Mouse (Mus musculus) kidney, embryonic 15.5 days (tissue): ENCODE data around the gene Kit. TPM values are rescaled to one million over a fixed set of nuclear protein-coding genes. Genes with fewer than 3 reads are reported as not detected.

Experiments
- ATAC-seq: fragments of 200-750 bp; cut with Nextera tagmentation; replicated peaks from 2 replicates; pipeline ENCODE4 v1.8.0; 2017; ENCODE audit warnings: moderate TSS enrichment; ENCODE audit not compliant: low FRiP score
- H3K27ac ChIP-seq: fragments of 300-500 bp; sonication (generic); 2 replicates; pipeline ENCODE4 v1.5.1; 2015; ENCODE audit warnings: mild to moderate bottlenecking, inconsistent platforms
- H3K27me3 ChIP-seq: fragments of 300-500 bp; sonication (generic); 2 replicates; pipeline ENCODE4 v1.6.1; 2015; ENCODE audit warnings: inconsistent platforms
- H3K36me3 ChIP-seq: fragments of 300-500 bp; sonication (generic); 2 replicates; pipeline ENCODE4 v1.6.1; 2015; ENCODE audit warnings: inconsistent platforms
- H3K4me1 ChIP-seq: fragments of 300-500 bp; sonication (generic); 2 replicates; pipeline ENCODE4 v1.6.1; 2015; ENCODE audit warnings: inconsistent platforms
- H3K4me2 ChIP-seq: fragments of 300-500 bp; sonication (generic); 2 replicates; pipeline ENCODE4 v1.6.1; 2015; ENCODE audit warnings: moderate library complexity, mild to moderate bottlenecking, inconsistent platforms
- H3K4me3 ChIP-seq: fragments of 300-500 bp; sonication (generic); replicated peaks from 2 replicates; pipeline ENCODE4 v1.5.1; 2015; ENCODE audit warnings: mild to moderate bottlenecking, inconsistent platforms
- H3K9ac ChIP-seq: fragments of 300-500 bp; sonication (generic); 2 replicates; pipeline ENCODE4 v1.6.1; 2015; ENCODE audit warnings: mild to moderate bottlenecking, inconsistent platforms
- H3K9me3 ChIP-seq: fragments of 300-500 bp; sonication (generic); replicated peaks from 2 replicates; pipeline ENCODE4 v1.6.1; 2016; ENCODE audit warnings: inconsistent platforms
- WGBS: fragments of 180-500 bp; shearing (Covaris S2); methylation state at CpG from one replicate; pipeline ENCODE4 v1.1.7; 2015; ENCODE audit warnings: mixed read lengths; 5-methylcytosine and 5-hydroxymethylcytosine counted together
- polyA plus RNA-seq: library from polyadenylated mRNA; unstranded; fragments of >200 nt; fragmentation: Nextera tagmentation; extraction: Ambion mirVana; gene quantifications from 2 replicates; pipeline ENCODE4 v1.2.1, GENCODE M21; 2015

Kit gene
- polyA plus RNA-seq, 1 experiment from 2014 or later, result 20.2 TPM

DNA sequence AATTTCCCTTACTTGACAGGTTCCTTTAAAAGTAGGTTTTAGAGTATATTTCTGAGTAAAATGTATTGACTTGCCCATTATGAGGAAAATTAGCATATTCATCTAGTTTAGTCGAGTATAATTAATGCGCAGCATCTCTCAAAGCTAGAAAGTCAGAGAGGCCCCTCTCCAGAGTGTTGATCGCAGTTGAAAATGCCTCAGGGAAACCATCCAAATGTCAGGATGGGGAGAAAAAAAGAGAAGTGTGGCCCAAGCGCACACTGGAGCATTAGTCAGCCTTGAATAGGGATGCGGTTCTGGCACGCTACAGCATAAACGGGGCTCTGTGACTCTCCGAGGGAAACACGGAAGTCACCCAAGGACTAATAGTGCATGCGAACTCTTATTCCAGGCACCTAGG lies 20.6 kb downstream of the Kit start:
- peaks cover 26% of the 10 kb centered on the region for H3K4me1 ChIP-seq
- no peak for ATAC-seq
- H3K4me3 ChIP-seq, result no peak overlapping the region
- H3K4me2 ChIP-seq, result no peak overlapping the region
- no peaks in the 10 kb centered on the region for H3K9me3 ChIP-seq
- H3K27me3 ChIP-seq, result no peaks in the 10 kb centered on the region
- no peak overlapping the region for H3K27ac ChIP-seq
- no peaks in the 10 kb centered on the region for H3K36me3 ChIP-seq
- WGBS, result 90% methylated on average over 10 of the region's 10 CpGs
- no peak overlapping the region for H3K9ac ChIP-seq

DNA sequence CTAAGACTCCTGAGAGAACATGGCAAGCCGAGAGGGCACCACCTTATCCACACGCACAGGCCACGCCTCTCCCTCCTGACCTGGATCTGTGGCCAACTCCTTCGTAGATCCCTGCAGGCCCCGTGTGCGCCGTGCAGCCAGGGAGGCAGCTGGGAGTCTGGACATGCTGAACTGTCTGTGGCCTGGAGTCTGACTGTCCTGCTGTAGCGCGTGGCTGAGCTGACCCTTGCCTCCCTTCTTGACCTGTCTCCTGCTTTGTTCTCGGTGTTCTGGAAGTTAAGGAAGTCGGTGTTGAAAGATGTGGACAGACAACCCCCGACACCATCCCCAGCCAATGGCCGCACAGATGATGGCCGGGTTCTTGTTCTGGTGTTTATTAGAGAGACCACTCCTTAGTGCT lies 21.5 kb downstream of the Kit start:
- Histone ChIP-seq H3K9ac (no peak overlapping the region), H3K9me3 (no peaks in the 10 kb centered on the region), H3K4me2 (0 out of 2 replicates have a peak overlapping the region, but pooled peaks have one; percentile 15), H3K27me3 (no peaks in the 10 kb centered on the region), H3K27ac (0 out of 2 replicates have a peak overlapping the region, but pooled peaks have one; percentile 4), H3K4me3 (no peak overlapping the region), H3K36me3 (no peaks in the 10 kb centered on the region), H3K4me1 (peaks cover 24% of the 10 kb centered on the region)
- ATAC-seq, result peak; percentile 69
- WGBS, result 26% methylated on average over 14 of the region's 14 CpGs

DNA sequence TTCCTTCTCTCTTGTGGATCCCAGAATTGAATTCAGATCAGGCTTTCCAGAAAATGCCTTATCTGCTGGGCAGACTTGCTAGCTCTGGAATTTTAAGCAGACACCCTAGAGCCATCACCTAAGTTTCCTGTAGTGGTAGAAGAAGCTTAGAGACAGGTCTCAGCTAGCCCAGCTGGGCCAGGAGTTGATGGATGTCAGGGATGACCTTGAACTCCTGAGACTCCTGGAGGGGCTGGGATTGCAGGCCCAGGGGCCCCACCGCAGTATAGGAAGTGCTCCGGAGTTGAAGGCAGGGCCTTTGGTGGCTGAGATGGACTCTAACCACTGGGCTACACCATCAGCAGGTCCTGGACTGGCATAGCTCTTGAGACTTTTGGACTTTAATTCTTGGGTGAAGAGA lies 22.6 kb downstream of the Kit start:
- Histone ChIP-seq H3K27me3 (no peaks in the 10 kb centered on the region), H3K36me3 (no peaks in the 10 kb centered on the region), H3K9me3 (no peaks in the 10 kb centered on the region), H3K4me2 (no peak overlapping the region), H3K27ac (no peak overlapping the region), H3K4me1 (peaks cover 16% of the 10 kb centered on the region), H3K4me3 (no peak overlapping the region), H3K9ac (no peak overlapping the region)
- 67% methylated on average over 2 of the region's 2 CpGs for WGBS
- ATAC-seq, result no peak

DNA sequence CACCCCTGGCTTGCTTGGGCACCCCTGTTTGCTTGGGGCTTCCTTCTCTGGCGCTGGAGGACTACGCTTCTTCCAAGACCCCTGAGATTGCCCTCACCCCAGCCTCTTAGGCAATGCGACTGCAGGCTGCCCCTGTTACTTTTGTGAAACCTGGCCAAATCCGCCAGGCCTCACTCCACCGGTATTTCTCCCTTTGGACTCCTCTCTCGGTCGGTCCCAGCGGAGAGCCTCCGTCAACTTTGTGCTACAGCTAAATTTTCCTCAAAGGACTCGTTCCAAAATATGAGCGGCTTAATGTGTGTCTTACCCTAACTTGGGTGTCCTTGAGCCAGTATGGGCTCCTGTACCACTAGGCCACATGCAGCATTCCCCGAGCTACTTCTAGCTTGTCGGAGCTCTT lies 23.8 kb downstream of the Kit start:
- no peak for ATAC-seq
- no peaks in the 10 kb centered on the region for H3K27me3 ChIP-seq
- H3K9ac ChIP-seq, result no peak overlapping the region
- no peaks in the 10 kb centered on the region for H3K9me3 ChIP-seq
- no peak overlapping the region for H3K4me3 ChIP-seq
- no peak overlapping the region for H3K4me2 ChIP-seq
- no peaks in the 10 kb centered on the region for H3K36me3 ChIP-seq
- 92% methylated on average over 13 of the region's 13 CpGs for WGBS
- no peak overlapping the region for H3K27ac ChIP-seq
- H3K4me1 ChIP-seq, result peaks cover 17% of the 10 kb centered on the region

DNA sequence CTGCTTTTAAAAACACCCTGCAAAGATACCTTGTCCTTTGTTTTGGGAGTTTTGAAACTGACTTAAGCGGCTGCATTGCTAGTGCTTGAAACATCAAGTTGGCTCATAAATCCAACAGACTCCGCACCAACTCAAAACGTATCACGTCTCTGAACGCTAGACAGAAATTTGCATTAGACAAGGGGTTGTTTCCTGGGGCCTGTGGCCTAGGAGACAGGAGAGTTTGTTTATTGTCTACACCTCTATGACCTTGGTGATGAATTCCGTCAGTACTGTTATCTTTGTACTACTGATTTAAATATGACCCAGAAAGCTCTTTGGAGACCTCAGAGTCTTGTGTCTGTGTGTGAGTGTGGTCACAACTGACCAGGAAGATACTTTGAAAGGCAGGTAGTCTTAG lies 25.3 kb downstream of the Kit start:
- Histone ChIP-seq H3K4me3 (no peak overlapping the region), H3K4me2 (no peak overlapping the region), H3K9me3 (no peaks in the 10 kb centered on the region), H3K9ac (no peak overlapping the region), H3K27ac (no peak overlapping the region), H3K4me1 (peaks cover 20% of the 10 kb centered on the region), H3K27me3 (no peaks in the 10 kb centered on the region), H3K36me3 (no peaks in the 10 kb centered on the region)
- WGBS, result 49% methylated on average over 6 of the region's 6 CpGs
- no peak for ATAC-seq

DNA sequence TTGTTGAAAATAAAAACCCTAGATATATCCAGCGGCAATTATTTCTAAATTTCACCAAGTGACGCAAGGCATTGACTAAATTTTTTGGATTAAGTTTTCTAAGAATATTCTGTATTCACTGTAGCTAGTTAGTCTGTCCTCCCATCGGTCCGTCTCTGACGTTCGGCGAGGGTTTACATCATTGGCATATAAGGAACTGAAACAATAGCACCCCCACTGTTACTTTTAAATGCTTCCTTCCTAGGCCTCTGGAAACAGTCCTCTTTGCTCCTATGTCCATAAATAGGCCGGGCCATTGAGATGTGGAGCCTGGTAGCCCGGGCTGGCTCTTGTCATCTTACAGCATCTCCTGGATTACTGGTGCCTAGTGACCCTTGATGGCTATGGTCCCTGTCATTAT lies 29.5 kb downstream of the Kit start:
- Histone ChIP-seq H3K27me3 (no peaks in the 10 kb centered on the region), H3K4me2 (no peak overlapping the region), H3K36me3 (no peaks in the 10 kb centered on the region), H3K9me3 (no peaks in the 10 kb centered on the region), H3K9ac (no peak overlapping the region), H3K4me1 (peaks cover 14% of the 10 kb centered on the region), H3K4me3 (no peak overlapping the region), H3K27ac (no peak overlapping the region)
- WGBS, result 77% methylated on average over 9 of the region's 9 CpGs
- ATAC-seq, result no peak

DNA sequence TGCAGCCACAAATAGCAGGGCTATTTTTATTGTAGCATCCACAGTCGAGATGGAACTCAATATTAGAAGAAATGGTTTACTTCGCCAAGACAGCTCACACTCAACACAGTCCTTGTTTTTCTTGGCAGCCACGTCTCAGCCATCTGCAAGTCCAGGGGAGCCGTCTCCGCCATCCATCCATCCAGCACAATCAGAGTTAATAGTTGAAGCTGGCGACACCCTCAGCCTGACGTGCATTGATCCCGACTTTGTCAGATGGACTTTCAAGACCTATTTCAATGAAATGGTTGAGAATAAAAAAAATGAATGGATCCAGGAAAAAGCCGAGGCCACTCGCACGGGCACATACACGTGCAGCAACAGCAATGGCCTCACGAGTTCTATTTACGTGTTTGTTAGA lies 32.2 kb downstream of the Kit start:
- H3K27ac ChIP-seq, result no peak overlapping the region
- WGBS, result 67% methylated on average over 14 of the region's 14 CpGs

DNA sequence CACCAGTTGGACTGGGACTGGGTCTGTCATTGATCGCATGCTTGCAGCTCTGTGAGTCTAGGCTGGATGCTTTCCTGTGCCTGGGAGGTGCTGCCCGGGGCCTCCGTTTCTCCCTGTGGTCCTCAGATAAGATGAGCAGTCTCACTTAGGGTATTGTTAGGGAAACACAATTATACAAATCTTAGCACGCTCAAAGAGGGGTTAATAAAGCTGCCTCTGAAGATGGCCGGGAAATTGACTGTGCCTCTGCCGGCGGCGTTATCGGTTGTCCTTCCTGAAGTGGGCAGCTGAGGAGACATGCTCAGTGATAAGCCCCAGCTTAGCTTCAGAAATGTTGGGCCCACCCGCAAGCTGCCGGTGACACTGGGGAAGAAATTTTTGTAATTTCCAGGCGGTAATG lies 33.3 kb downstream of the Kit start:
- no peak for ATAC-seq
- H3K27me3 ChIP-seq, result no peaks in the 10 kb centered on the region
- H3K27ac ChIP-seq, result no peak overlapping the region
- H3K4me2 ChIP-seq, result no peak overlapping the region
- H3K4me3 ChIP-seq, result no peak overlapping the region
- WGBS, result 88% methylated on average over 12 of the region's 12 CpGs
- no peak overlapping the region for H3K9ac ChIP-seq
- peaks cover 14% of the 10 kb centered on the region for H3K4me1 ChIP-seq
- H3K36me3 ChIP-seq, result no peaks in the 10 kb centered on the region; the same call in 1 of the 2 replicates
- no peaks in the 10 kb centered on the region for H3K9me3 ChIP-seq

More for the DNA sequence above, 32.2 kb downstream of the Kit start:
- Histone ChIP-seq H3K9me3 (no peaks in the 10 kb centered on the region), H3K4me2 (no peak overlapping the region), H3K4me3 (no peak overlapping the region), H3K36me3 (no peaks in the 10 kb centered on the region; the same call in 1 of the 2 replicates), H3K27me3 (no peaks in the 10 kb centered on the region), H3K4me1 (peaks cover 14% of the 10 kb centered on the region), H3K9ac (no peak overlapping the region)
- ATAC-seq, result no peak

DNA sequence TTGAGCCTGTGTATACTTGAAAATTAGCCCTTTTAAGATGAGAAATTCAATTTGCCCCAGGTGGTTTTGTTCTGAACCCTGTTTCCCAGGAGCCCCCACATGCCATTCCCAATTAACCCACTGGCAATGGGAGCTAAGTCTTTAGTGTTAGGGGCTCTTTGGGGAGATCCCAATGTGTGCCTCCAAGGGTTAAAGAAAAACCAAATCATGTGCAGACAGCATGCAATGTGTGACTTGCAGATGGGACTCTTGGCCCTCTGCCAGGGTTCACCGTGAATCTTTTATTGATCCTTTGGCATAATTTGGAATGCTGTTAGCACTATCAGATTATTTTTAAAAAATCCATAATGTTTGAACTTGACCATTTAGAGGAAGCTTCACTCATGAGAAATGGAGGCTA lies 37.7 kb downstream of the Kit start:
- 62% methylated on average over 1 of the region's 1 CpGs for WGBS
- Histone ChIP-seq H3K9me3 (no peaks in the 10 kb centered on the region), H3K27me3 (no peaks in the 10 kb centered on the region), H3K36me3 (no peaks in the 10 kb centered on the region; the same call in 1 of the 2 replicates), H3K4me2 (no peak overlapping the region), H3K27ac (no peak overlapping the region), H3K9ac (no peak overlapping the region), H3K4me1 (no peaks in the 10 kb centered on the region), H3K4me3 (no peak overlapping the region)
- no peak for ATAC-seq

DNA sequence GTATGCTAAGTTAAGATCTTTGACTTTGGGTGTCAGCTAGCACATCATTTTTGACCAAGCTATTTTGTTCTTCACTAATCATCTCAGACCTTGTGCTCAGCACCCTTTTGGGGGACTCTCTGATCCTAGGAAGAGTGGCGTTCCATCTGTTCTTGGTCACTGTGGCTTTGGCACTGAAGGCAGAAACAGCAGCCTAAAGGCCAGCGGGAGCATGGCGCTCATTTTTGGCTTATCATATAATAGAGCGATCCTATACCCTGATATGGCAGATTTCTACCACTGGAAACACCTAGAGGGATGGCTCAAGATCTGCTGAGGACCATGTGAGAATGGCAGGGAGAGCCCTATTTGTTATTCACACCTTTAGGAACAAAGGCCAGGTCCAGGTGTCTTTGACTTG lies 38.2 kb downstream of the Kit start:
- H3K9ac ChIP-seq, result no peak overlapping the region
- ATAC-seq, result no peak
- H3K4me3 ChIP-seq, result no peak overlapping the region
- H3K36me3 ChIP-seq, result no peaks in the 10 kb centered on the region; the same call in 1 of the 2 replicates
- H3K9me3 ChIP-seq, result no peaks in the 10 kb centered on the region
- H3K4me1 ChIP-seq, result no peaks in the 10 kb centered on the region
- no peak overlapping the region for H3K27ac ChIP-seq
- no peak overlapping the region for H3K4me2 ChIP-seq
- 93% methylated on average over 4 of the region's 4 CpGs for WGBS
- H3K27me3 ChIP-seq, result no peaks in the 10 kb centered on the region

DNA sequence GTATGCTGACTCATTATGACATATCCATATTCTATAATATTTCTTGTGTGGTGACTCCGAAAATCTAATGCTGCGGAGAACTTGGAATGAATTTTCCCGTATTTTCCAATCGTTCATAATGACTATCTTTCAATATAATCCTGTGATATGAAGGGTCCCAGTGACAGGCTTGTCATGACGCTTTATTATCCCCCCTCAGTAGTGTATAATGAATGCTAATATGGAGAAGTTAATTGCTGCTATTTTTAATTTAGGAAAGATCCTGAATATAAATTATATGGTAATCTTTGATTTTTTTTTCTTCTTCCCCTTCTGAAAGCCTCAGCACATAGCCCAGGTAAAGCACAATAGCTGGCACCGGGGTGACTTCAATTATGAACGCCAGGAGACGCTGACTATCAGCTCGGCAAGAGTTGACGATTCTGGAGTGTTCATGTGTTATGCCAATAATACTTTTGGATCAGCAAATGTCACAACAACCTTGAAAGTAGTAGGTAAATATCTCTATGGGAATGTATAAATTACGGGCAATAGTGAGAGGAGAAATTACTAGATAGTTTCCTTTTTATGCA lies 40.4 kb downstream of the Kit start:
- no peak overlapping the region for H3K4me2 ChIP-seq
- 94% methylated on average over 11 of the region's 11 CpGs for WGBS
- no peak overlapping the region for H3K27ac ChIP-seq
- no peaks in the 10 kb centered on the region for H3K4me1 ChIP-seq
- no peak overlapping the region for H3K9ac ChIP-seq
- no peak overlapping the region for H3K4me3 ChIP-seq
- no peaks in the 10 kb centered on the region for H3K36me3 ChIP-seq
- no peaks in the 10 kb centered on the region for H3K27me3 ChIP-seq
- ATAC-seq, result no peak
- no peaks in the 10 kb centered on the region for H3K9me3 ChIP-seq

DNA sequence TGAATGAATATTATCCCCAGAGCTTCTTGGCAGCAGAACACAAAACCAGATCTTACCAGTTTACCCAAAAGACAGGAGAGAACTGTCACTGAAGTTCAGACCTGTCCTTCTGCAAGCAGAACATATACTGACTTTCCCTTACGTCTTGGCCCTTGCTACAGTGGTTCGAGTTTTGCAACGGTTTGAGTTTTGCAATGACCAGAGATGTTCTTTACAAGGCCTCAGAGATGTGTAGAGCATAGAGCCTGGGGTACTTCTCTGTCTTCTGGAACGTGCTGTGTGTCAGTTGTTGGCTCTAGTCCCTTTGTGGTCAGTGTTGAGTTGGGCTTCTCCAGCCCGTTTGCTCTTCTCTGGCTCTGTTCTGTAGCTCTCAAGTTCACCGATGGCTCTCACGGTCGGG lies 40.9 kb downstream of the Kit start:
- Histone ChIP-seq H3K9me3 (no peaks in the 10 kb centered on the region), H3K9ac (no peak overlapping the region), H3K4me1 (no peaks in the 10 kb centered on the region), H3K36me3 (no peaks in the 10 kb centered on the region), H3K4me2 (no peak overlapping the region), H3K27me3 (no peaks in the 10 kb centered on the region), H3K27ac (no peak overlapping the region), H3K4me3 (no peak overlapping the region)
- 88% methylated on average over 8 of the region's 8 CpGs for WGBS
- ATAC-seq, result no peak

DNA sequence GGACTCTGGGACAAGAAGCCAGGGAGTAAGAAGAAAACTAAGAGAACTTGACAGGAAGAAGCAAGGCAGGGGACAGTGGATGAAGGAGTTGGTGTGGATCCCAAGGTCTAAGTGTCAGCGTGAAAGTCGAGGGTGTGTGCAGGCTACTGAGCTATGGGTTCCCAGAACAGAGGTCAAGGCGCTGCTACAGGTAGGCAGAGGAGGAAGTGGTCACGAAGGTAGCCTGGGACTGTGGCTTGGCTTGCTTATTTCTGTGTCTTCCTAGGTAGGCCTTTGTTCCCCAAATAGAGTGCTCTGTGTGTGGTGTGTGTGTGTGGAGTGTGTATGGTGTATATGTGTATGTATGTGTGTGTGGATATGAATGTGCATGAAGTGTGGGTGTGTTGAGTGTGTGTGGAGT lies 47.7 kb downstream of the Kit start:
- Histone ChIP-seq H3K9me3 (no peaks in the 10 kb centered on the region), H3K4me1 (no peaks in the 10 kb centered on the region), H3K4me3 (no peak overlapping the region), H3K9ac (no peak overlapping the region), H3K27me3 (no peaks in the 10 kb centered on the region), H3K27ac (no peak overlapping the region), H3K4me2 (no peak overlapping the region), H3K36me3 (no peaks in the 10 kb centered on the region)
- 91% methylated on average over 4 of the region's 4 CpGs for WGBS
- ATAC-seq, result no peak
